Mouse (Mus musculus) embryonic facial prominence, embryonic 10.5 days (tissue): ENCODE measurements at regions not wholly inside any gene's neighbourhood (a gene's known extent, or its start where the extent isn't known, plus 50 kb on each side); places are given as distances from the start of the nearest gene placed in this dataset.

Experiments used
- DNase-seq: peaks from one replicate; pipeline ENCODE4 v3.0.0-alpha.2; 2017; ENCODE audit warnings: low spot score
- H3K27ac ChIP-seq: fragments of 300-500 bp; sonication (generic); replicated peaks from 2 replicates; pipeline ENCODE4 v1.5.1; 2016; ENCODE audit warnings: mild to moderate bottlenecking
- H3K27me3 ChIP-seq: fragments of 300-500 bp; sonication (generic); replicated peaks from 2 replicates; pipeline ENCODE4 v1.6.1; 2016; ENCODE audit warnings: low read depth, mild to moderate bottlenecking; ENCODE audit not compliant: poor library complexity, severe bottlenecking
- H3K36me3 ChIP-seq: fragments of 300-500 bp; sonication (generic); replicated peaks from 2 replicates; pipeline ENCODE4 v1.6.1; 2016; ENCODE audit warnings: mild to moderate bottlenecking, moderate library complexity
- H3K4me1 ChIP-seq: fragments of 300-500 bp; sonication (generic); 2 replicates; pipeline ENCODE4 v1.6.1; 2016
- H3K4me3 ChIP-seq: fragments of 300-500 bp; sonication (generic); 2 replicates; pipeline ENCODE4 v1.5.1; 2016; ENCODE audit warnings: mild to moderate bottlenecking, moderate library complexity
- H3K9me3 ChIP-seq: fragments of 300-500 bp; sonication (generic); 2 replicates; pipeline ENCODE4 v1.6.1; 2016; ENCODE audit warnings: mild to moderate bottlenecking
- WGBS: fragments of 180-500 bp; shearing (Covaris S2); methylation state at CpG from one replicate; pipeline ENCODE4 v1.1.7; 2016; 5-methylcytosine and 5-hydroxymethylcytosine counted together

- H3K4me1 ChIP-seq = no peaks in the 10 kb centered on the region
- WGBS = 83% methylated on average over 4 of the region's 4 CpGs
- no peak overlapping the region for H3K4me3 ChIP-seq
- H3K9me3 ChIP-seq = no peaks in the 10 kb centered on the region
- no peak overlapping the region for H3K27ac ChIP-seq
- no peak for DNase-seq
- H3K36me3 ChIP-seq = no peaks in the 10 kb centered on the region
- H3K27me3 ChIP-seq = no peaks in the 10 kb centered on the region
Measured at GRCm38 (mm10) chr7:115086542-115087448, 343.3 kb downstream of the Insc start.

GRCm38 (mm10) chr7:115092481-115093050, 349.1 kb downstream of the Insc start:
- Histone ChIP-seq H3K27ac (no peak overlapping the region), H3K9me3 (no peaks in the 10 kb centered on the region), H3K36me3 (no peaks in the 10 kb centered on the region), H3K27me3 (no peaks in the 10 kb centered on the region), H3K4me1 (no peaks in the 10 kb centered on the region), H3K4me3 (no peak overlapping the region)
- WGBS = 83% methylated on average over 3 of the region's 3 CpGs
- no peak for DNase-seq

GRCm38 (mm10) chr7:115106041-115106440, 362.5 kb downstream of the Insc start:
- WGBS = 79% methylated on average over 2 of the region's 2 CpGs
- H3K4me3 ChIP-seq = no peak overlapping the region
- no peak for DNase-seq
- no peaks in the 10 kb centered on the region for H3K27me3 ChIP-seq
- no peak overlapping the region for H3K27ac ChIP-seq
- no peaks in the 10 kb centered on the region for H3K9me3 ChIP-seq
- H3K36me3 ChIP-seq = no peaks in the 10 kb centered on the region
- no peaks in the 10 kb centered on the region for H3K4me1 ChIP-seq

- H3K27me3 ChIP-seq = no peaks in the 10 kb centered on the region
Measured at GRCm38 (mm10) chr7:115112282-115112681, 368.8 kb downstream of the Insc start.

GRCm38 (mm10) chr7:115123283-115123682, 379.8 kb downstream of the Insc start:
- H3K4me3 ChIP-seq = no peak overlapping the region
- H3K27ac ChIP-seq = no peak overlapping the region
- no peaks in the 10 kb centered on the region for H3K9me3 ChIP-seq
- H3K4me1 ChIP-seq = peaks cover 8% of the 10 kb centered on the region
- no peaks in the 10 kb centered on the region for H3K27me3 ChIP-seq
- DNase-seq = peak; percentile 15
- 61% methylated on average over 2 of the region's 2 CpGs for WGBS
- no peaks in the 10 kb centered on the region for H3K36me3 ChIP-seq

More at GRCm38 (mm10) chr7:115112282-115112681, 368.8 kb downstream of the Insc start:
- no peaks in the 10 kb centered on the region for H3K9me3 ChIP-seq
- no peak overlapping the region for H3K27ac ChIP-seq
- no peak overlapping the region for H3K4me3 ChIP-seq
- H3K36me3 ChIP-seq = no peaks in the 10 kb centered on the region
- WGBS = 51% methylated on average over 3 of the region's 3 CpGs
- H3K4me1 ChIP-seq = no peaks in the 10 kb centered on the region
- DNase-seq = no peak

- no peak overlapping the region; the same call in 1 of the 2 replicates for H3K27ac ChIP-seq
- H3K27me3 ChIP-seq = no peaks in the 10 kb centered on the region
- H3K9me3 ChIP-seq = no peaks in the 10 kb centered on the region
- 34% methylated on average over 3 of the region's 3 CpGs for WGBS
- peaks cover 21% of the 10 kb centered on the region for H3K4me1 ChIP-seq
- H3K36me3 ChIP-seq = no peaks in the 10 kb centered on the region
- no peak for DNase-seq
- no peak overlapping the region for H3K4me3 ChIP-seq
Measured at GRCm38 (mm10) chr7:115129001-115129400, 385.5 kb downstream of the Insc start.

- Histone ChIP-seq H3K4me1 (peaks cover 21% of the 10 kb centered on the region), H3K9me3 (no peaks in the 10 kb centered on the region), H3K27me3 (no peaks in the 10 kb centered on the region), H3K36me3 (no peaks in the 10 kb centered on the region), H3K27ac (no peak overlapping the region), H3K4me3 (no peak overlapping the region)
- no peak for DNase-seq
- 87% methylated on average over 10 of the region's 10 CpGs for WGBS
Measured at GRCm38 (mm10) chr7:115131259-115131969, 387.9 kb downstream of the Insc start.

- WGBS = 66% methylated on average over 11 of the region's 11 CpGs
- H3K4me1 ChIP-seq = peaks cover 21% of the 10 kb centered on the region
- no peaks in the 10 kb centered on the region for H3K36me3 ChIP-seq
- H3K27me3 ChIP-seq = no peaks in the 10 kb centered on the region
- H3K4me3 ChIP-seq = no peak overlapping the region
- no peaks in the 10 kb centered on the region for H3K9me3 ChIP-seq
- no peak for DNase-seq
- no peak overlapping the region for H3K27ac ChIP-seq
Measured at GRCm38 (mm10) chr7:115131970-115132551, 388.6 kb downstream of the Insc start.

- Histone ChIP-seq H3K27ac (no peak overlapping the region), H3K27me3 (no peaks in the 10 kb centered on the region), H3K4me3 (no peak overlapping the region), H3K4me1 (peaks cover 17% of the 10 kb centered on the region), H3K36me3 (no peaks in the 10 kb centered on the region), H3K9me3 (no peaks in the 10 kb centered on the region)
- 85% methylated on average over 3 of the region's 3 CpGs for WGBS
- no peak for DNase-seq
Measured at GRCm38 (mm10) chr7:115132595-115132994, 389.1 kb downstream of the Insc start.

- Histone ChIP-seq H3K9me3 (no peaks in the 10 kb centered on the region), H3K4me1 (peaks cover 6% of the 10 kb centered on the region; the same call in 1 of the 2 replicates), H3K4me3 (no peak overlapping the region), H3K27me3 (no peaks in the 10 kb centered on the region), H3K36me3 (no peaks in the 10 kb centered on the region), H3K27ac (no peak overlapping the region)
- WGBS = 74% methylated on average over 3 of the region's 3 CpGs
- DNase-seq = no peak
Measured at GRCm38 (mm10) chr7:115134926-115135575, 391.6 kb downstream of the Insc start.

GRCm38 (mm10) chr7:115140286-115140685, 396.8 kb downstream of the Insc start:
- no peak overlapping the region for H3K4me3 ChIP-seq
- WGBS = 86% methylated on average over 3 of the region's 3 CpGs
- no peaks in the 10 kb centered on the region for H3K27me3 ChIP-seq
- no peaks in the 10 kb centered on the region for H3K9me3 ChIP-seq
- H3K27ac ChIP-seq = no peak overlapping the region
- DNase-seq = no peak
- no peaks in the 10 kb centered on the region for H3K36me3 ChIP-seq
- peaks cover 9% of the 10 kb centered on the region for H3K4me1 ChIP-seq

- DNase-seq = no peak
- Histone ChIP-seq H3K9me3 (no peaks in the 10 kb centered on the region), H3K4me3 (no peak overlapping the region), H3K4me1 (peaks cover 11% of the 10 kb centered on the region), H3K27ac (no peak overlapping the region), H3K36me3 (no peaks in the 10 kb centered on the region), H3K27me3 (peaks cover 9% of the 10 kb centered on the region; the same call in 1 of the 2 replicates)
- 68% methylated on average over 2 of the region's 2 CpGs for WGBS
Measured at GRCm38 (mm10) chr7:115142163-115142562, 398.7 kb downstream of the Insc start.
